Mouse (Mus musculus) left cerebral cortex, postnatal 14 days (tissue): ENCODE data around the gene Aldob. TPM values are rescaled to one million over a fixed set of nuclear protein-coding genes. Genes with fewer than 3 reads are reported as not detected.
A peak's percentile ranks its signal among the peaks of the same experiment; 100 is the strongest.

ENCODE experiments used
- DNase-seq, 2 experiments: peaks; one replicate each; pipeline ENCODE4 v3.0.0; 2021 to 2022; ENCODE audit warnings: low spot score in 2 of 2, mixed read lengths in 1 of 2
- intact Hi-C: fragments of 180-260 bp; cut with DNase I; formaldehyde crosslinking; loops from one replicate; pipeline ENCODE4 v1.15.1; 2025
- long read RNA-seq, 2 experiments: library from polyadenylated mRNA; stranded (forward); transcript quantifications; one replicate each; pipeline ENCODE4 v2.0.0; 2021
- total RNA-seq, 2 experiments: library from RNA; stranded (reverse); gene quantifications; 2 replicates each; pipeline ENCODE4 v1.2.3; 2021

Gene Aldob
- total RNA-seq: 1 to 10 TPM in 1 of 2 experiments, under 1 TPM in 1; 0.72 to 1.4 TPM
- long read RNA-seq, experiment 1: 0 reads
- long read RNA-seq, experiment 2: 0 reads

- intact Hi-C loops: no loop called here
- DNase-seq: no peak
Observed at GRCm38 (mm10) chr4:49549383-49549782, at the start of gene Aldob. Aldob (minus strand) TSS chr4:49549546.

GRCm38 (mm10) chr4:49597183-49598100 is 48.1 kb upstream of the Aldob start, which contains the start of gene Tmem246:
Tmem246 (minus strand) TSS chr4:49597876.
- intact Hi-C loops: no loop called here
- DNase-seq: peak; percentile 62 to 65

GRCm38 (mm10) chr4:49596846-49597182 is 47.5 kb upstream of the Aldob start:
- intact Hi-C loops: no loop called here
- peak in 1 of 2 experiments; percentile 21 for DNase-seq

- DNase-seq: no peak
- intact Hi-C loops: no loop called here
Observed at GRCm38 (mm10) chr4:49590152-49590551, 40.8 kb upstream of the Aldob start.

GRCm38 (mm10) chr4:49586811-49587210 is 37.5 kb upstream of the Aldob start:
- intact Hi-C loops: no loop called here
- no peak for DNase-seq

GRCm38 (mm10) chr4:49585524-49586101 is 36.3 kb upstream of the Aldob start:
- DNase-seq: no peak
- intact Hi-C loops: no loop called here

GRCm38 (mm10) chr4:49583965-49584831 is 34.9 kb upstream of the Aldob start:
- intact Hi-C loops: no loop called here
- DNase-seq: no peak

GRCm38 (mm10) chr4:49581256-49581655 is 31.9 kb upstream of the Aldob start:
- intact Hi-C loops: no loop called here
- DNase-seq: no peak

- intact Hi-C loops: no loop called here
- no peak for DNase-seq
Observed at GRCm38 (mm10) chr4:49572194-49572593, 22.8 kb upstream of the Aldob start.

- intact Hi-C loops: loop anchor here (1.0 kb wide), 1 partner anchor 60 kb away; no protein-coding TSS in a partner anchor
- peak; percentile 83 to 87 for DNase-seq
Observed at GRCm38 (mm10) chr4:49567613-49568012, 18.3 kb upstream of the Aldob start.

GRCm38 (mm10) chr4:49559915-49560772 is 10.8 kb upstream of the Aldob start:
- intact Hi-C loops: no loop called here
- peak; percentile 28 to 63 for DNase-seq

GRCm38 (mm10) chr4:49558181-49558580 is 8.8 kb upstream of the Aldob start:
- DNase-seq: no peak
- intact Hi-C loops: no loop called here

GRCm38 (mm10) chr4:49557375-49557774 is 8.0 kb upstream of the Aldob start:
- intact Hi-C loops: no loop called here
- DNase-seq: peak in 1 of 2 experiments; percentile 26

- intact Hi-C loops: no loop called here
- no peak for DNase-seq
Observed at GRCm38 (mm10) chr4:49553380-49553779, 4.0 kb upstream of the Aldob start.

GRCm38 (mm10) chr4:49547544-49548219 is 1.7 kb downstream of the Aldob start:
- intact Hi-C loops: no loop called here
- DNase-seq: no peak

GRCm38 (mm10) chr4:49546873-49547543 is 2.3 kb downstream of the Aldob start:
- intact Hi-C loops: no loop called here
- DNase-seq: no peak

- intact Hi-C loops: no loop called here
- no peak for DNase-seq
Observed at GRCm38 (mm10) chr4:49546026-49546425, 3.3 kb downstream of the Aldob start.

GRCm38 (mm10) chr4:49540966-49541365 is 8.4 kb downstream of the Aldob start:
- intact Hi-C loops: no loop called here
- no peak for DNase-seq
